Mouse (Mus musculus) right cerebral cortex, postnatal 36 days (tissue): ENCODE data around the gene Inpp4a.

Experiments
- DNase-seq, 2 experiments: peaks; one replicate each; pipeline ENCODE4 v3.0.0; 2022; ENCODE audit warnings: low spot score in 2 of 2, mixed read lengths in 1 of 2

Inpp4a gene

GRCm38 (mm10) chr1:37322690-37323089 is 23.0 kb downstream of the Inpp4a start:
- DNase-seq = no peak

- no peak for DNase-seq
These were observed 23.5 kb downstream of the Inpp4a start for GRCm38 (mm10) chr1:37323208-37323607.

GRCm38 (mm10) chr1:37324569-37324968 is 24.9 kb downstream of the Inpp4a start:
- DNase-seq = no peak

- DNase-seq = no peak
These were observed 27.6 kb downstream of the Inpp4a start for GRCm38 (mm10) chr1:37327311-37327710.

- no peak for DNase-seq
These were observed 29.5 kb downstream of the Inpp4a start for GRCm38 (mm10) chr1:37329132-37329531.

- no peak for DNase-seq
These were observed 30.2 kb downstream of the Inpp4a start for GRCm38 (mm10) chr1:37329831-37330230.

- DNase-seq = no peak
These were observed 33.1 kb downstream of the Inpp4a start for GRCm38 (mm10) chr1:37332756-37333155.

- peak in 1 of 2 experiments; percentile 47 for DNase-seq
These were observed 34.2 kb downstream of the Inpp4a start for GRCm38 (mm10) chr1:37333741-37334440.

- no peak for DNase-seq
These were observed 36.4 kb downstream of the Inpp4a start for GRCm38 (mm10) chr1:37336022-37336421.

GRCm38 (mm10) chr1:37336794-37337193 is 37.1 kb downstream of the Inpp4a start:
- DNase-seq = no peak

- no peak for DNase-seq
These were observed 37.6 kb downstream of the Inpp4a start for GRCm38 (mm10) chr1:37337273-37337672.

GRCm38 (mm10) chr1:37339144-37339543 is 39.5 kb downstream of the Inpp4a start:
- peak; percentile 46 to 59 for DNase-seq

- DNase-seq = no peak
These were observed 41.7 kb downstream of the Inpp4a start for GRCm38 (mm10) chr1:37341347-37341746.

- DNase-seq = no peak
These were observed 42.2 kb downstream of the Inpp4a start for GRCm38 (mm10) chr1:37341914-37342313.

GRCm38 (mm10) chr1:37342524-37342923 is 42.9 kb downstream of the Inpp4a start:
- no peak for DNase-seq

GRCm38 (mm10) chr1:37343265-37343664 is 43.6 kb downstream of the Inpp4a start:
- DNase-seq = no peak

- no peak for DNase-seq
These were observed 44.7 kb downstream of the Inpp4a start for GRCm38 (mm10) chr1:37344223-37344916.

- no peak for DNase-seq
These were observed 47.9 kb downstream of the Inpp4a start for GRCm38 (mm10) chr1:37347361-37348080.

- peak; percentile 61 to 83 for DNase-seq
These were observed 51.4 kb downstream of the Inpp4a start for GRCm38 (mm10) chr1:37350886-37351651.

- DNase-seq = peak in 1 of 2 experiments; percentile 54
These were observed 52.3 kb downstream of the Inpp4a start for GRCm38 (mm10) chr1:37351961-37352360.

GRCm38 (mm10) chr1:37353456-37353855 is 53.8 kb downstream of the Inpp4a start:
- DNase-seq = no peak

GRCm38 (mm10) chr1:37355492-37355891 is 55.8 kb downstream of the Inpp4a start:
- DNase-seq = no peak
